Mouse (Mus musculus) liver, postnatal 0 days (tissue): ENCODE results near the gene Fam185a.

Experiments used
- CTCF ChIP-seq: sonication (generic); IDR thresholded peaks from 2 replicates; pipeline ENCODE4 v1.5.1; 2016; ENCODE audit warnings: antibody characterized with exemption, low read depth
- EP300 ChIP-seq: IDR thresholded peaks from 2 replicates; pipeline ENCODE4 v1.6.1; 2016; ENCODE audit warnings: antibody characterized with exemption, low read depth, mild to moderate bottlenecking

DNA sequence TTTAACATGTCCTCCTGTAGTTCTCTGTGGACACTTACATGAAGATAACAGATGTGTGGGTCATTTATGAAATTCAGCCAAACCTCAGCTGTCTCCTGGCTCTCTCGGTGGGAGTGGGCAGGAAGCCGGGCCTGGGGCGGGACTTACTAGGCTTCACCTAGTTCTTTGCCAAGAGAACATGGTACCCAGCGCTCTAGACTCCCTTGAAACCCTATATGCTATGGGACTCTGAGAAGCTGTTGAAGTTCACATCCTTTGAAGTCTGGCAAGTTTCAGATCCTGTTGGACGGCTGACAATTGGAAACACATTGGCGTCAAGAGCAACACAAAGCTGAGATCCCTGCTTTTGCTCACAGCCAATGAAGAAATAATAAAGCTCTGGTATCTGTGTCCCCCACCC lies 71.6 kb downstream of the Fam185a start:
- TF ChIP-seq CTCF (no peak), EP300 (no peak)
